In the genomic region with DNA sequence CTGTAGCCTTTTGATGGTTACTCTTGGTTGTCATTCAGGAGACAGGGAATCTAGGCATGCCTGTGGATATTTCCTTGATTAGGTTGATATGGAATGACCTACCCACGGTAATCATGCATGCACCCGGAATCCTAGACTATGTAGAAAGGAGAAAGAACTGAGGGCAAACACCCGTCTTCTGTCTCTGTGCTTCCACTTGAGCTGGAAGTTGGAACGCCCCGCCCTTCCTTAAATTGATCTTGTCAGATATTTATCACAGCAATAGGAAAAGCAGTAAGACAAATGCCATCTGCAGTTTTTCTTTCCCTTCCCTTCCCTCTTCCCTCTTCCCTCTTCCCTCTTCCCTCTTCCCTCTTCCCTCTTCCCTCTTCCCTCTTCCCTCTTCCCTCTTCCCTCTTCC, we compare ENCODE assay signal across 21 mouse cellular contexts.
"Had no signal": no experiment of that assay in that cellular context is flagged by ENCODE, and none has a peak within 500 bp of the region (broad histone marks: within the 10 kb centered on the region; RNA-seq: fewer than 3 reads in every experiment).

No protein-coding gene starts in this region.

- H3K27me3 ChIP-seq: heart, embryonic 12.5 days; hindbrain, embryonic 13.5 days; hindbrain, embryonic 15.5 days; limb, embryonic 13.5 days; limb, embryonic 15.5 days; liver, embryonic 12.5 days had no signal

- H3K27ac ChIP-seq: heart, embryonic 10.5 days; hindbrain, embryonic 13.5 days; hindbrain, embryonic 15.5 days; hindbrain, postnatal 0 days; limb, embryonic 13.5 days; limb, embryonic 15.5 days; liver, embryonic 12.5 days; liver, embryonic 14.5 days had no signal

- H3K9me3 ChIP-seq: heart, embryonic 10.5 days; heart, embryonic 12.5 days; hindbrain, embryonic 13.5 days; hindbrain, embryonic 15.5 days; limb, embryonic 13.5 days; limb, embryonic 15.5 days; liver, embryonic 12.5 days had no signal

- ATAC-seq: forebrain, postnatal 0 days; hindbrain, postnatal 0 days; intestine, embryonic 16.5 days; liver, embryonic 12.5 days had no signal

- H3K4me3 ChIP-seq: heart, embryonic 10.5 days; heart, embryonic 12.5 days; hindbrain, embryonic 13.5 days; hindbrain, embryonic 15.5 days; limb, embryonic 13.5 days; limb, embryonic 15.5 days; liver, embryonic 12.5 days had no signal

- DNase-seq: forebrain, postnatal 0 days; gastrocnemius, postnatal 10 days; gastrocnemius, postnatal 36 days; heart, postnatal 10 days; kidney, adult 11 months; kidney, adult 8-10 months; kidney, postnatal 10 days; kidney, postnatal 36 days; layer of hippocampus, adult 9-11 months; layer of hippocampus, postnatal 36 days; left cerebral cortex, postnatal 4 days had no signal

- H3K9ac ChIP-seq: forebrain, postnatal 0 days; heart, embryonic 12.5 days; hindbrain, embryonic 13.5 days; hindbrain, embryonic 15.5 days; limb, embryonic 13.5 days; limb, embryonic 15.5 days; liver, embryonic 12.5 days; liver, embryonic 14.5 days had no signal

- H3K36me3 ChIP-seq: heart, embryonic 10.5 days; heart, embryonic 12.5 days; hindbrain, embryonic 13.5 days; hindbrain, embryonic 15.5 days; limb, embryonic 13.5 days; limb, embryonic 15.5 days; liver, embryonic 12.5 days had no signal

- H3K4me2 ChIP-seq: heart, embryonic 12.5 days; hindbrain, embryonic 13.5 days; hindbrain, embryonic 15.5 days; limb, embryonic 13.5 days; limb, embryonic 15.5 days; liver, embryonic 12.5 days had no signal
